Mouse (Mus musculus) urinary bladder, postnatal 4 days (tissue): ENCODE results near the gene Piezo1.
"Not testable (repeated sequence)": the region's sequence is repeated elsewhere in the genome, so short reads cannot be mapped to it uniquely, and the experiment has no call there.

Source experiments
- DNase-seq, 2 experiments: peaks; one replicate each; pipeline ENCODE4 v3.0.0; 2021 to 2022; ENCODE audit warnings: low spot score in 2 of 2

The Piezo1 gene

DNA sequence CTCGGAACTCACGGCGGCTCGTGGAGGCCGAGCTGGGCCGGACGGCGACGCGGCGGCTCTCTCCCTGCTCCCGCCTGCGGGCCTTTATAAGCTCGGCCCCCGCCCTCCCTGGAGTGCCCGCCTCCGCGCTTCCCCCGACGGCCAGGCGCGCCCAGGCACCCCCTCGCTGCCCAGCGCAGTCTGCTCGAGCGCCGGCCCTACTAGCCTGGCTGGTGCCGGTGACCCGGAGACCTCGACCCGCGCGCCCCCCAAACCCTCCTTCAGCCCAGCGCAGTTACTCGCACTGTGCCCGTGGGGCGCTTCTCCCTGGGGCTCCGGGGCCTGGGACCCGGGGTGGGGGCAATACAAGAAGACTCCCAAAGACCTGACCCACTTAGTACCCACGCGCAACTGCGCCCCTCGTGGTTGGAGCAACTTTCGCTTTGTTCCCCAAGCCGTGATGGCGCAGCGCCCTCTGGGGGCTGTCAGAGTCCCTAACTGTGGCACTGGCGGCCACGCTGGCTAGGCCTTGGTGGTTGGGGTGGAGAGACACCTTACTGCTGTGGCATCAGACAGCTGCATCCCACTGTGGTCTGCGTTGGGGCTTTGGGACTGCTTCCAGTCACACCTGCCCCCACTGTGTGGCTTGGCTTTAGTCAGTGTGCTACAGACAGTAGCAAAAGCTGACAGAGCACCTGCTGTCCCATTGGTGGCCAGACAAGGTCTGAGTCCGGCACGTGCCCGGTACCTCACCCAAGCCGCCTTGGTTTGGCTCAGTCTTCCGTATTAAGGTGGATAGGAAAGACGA, at the start of gene Piezo1:
Piezo1 (minus strand) TSS at position 65 of the 787 bp plus-strand sequence.
- DNase-seq, result peak; percentile 87 to 93

- DNase-seq, result no peak
These were observed 49.5 kb upstream of the Piezo1 start for GRCm38 (mm10) chr8:122600666-122601065.

- DNase-seq, result no peak
These were observed 44.9 kb upstream of the Piezo1 start for GRCm38 (mm10) chr8:122596031-122596430.

DNA sequence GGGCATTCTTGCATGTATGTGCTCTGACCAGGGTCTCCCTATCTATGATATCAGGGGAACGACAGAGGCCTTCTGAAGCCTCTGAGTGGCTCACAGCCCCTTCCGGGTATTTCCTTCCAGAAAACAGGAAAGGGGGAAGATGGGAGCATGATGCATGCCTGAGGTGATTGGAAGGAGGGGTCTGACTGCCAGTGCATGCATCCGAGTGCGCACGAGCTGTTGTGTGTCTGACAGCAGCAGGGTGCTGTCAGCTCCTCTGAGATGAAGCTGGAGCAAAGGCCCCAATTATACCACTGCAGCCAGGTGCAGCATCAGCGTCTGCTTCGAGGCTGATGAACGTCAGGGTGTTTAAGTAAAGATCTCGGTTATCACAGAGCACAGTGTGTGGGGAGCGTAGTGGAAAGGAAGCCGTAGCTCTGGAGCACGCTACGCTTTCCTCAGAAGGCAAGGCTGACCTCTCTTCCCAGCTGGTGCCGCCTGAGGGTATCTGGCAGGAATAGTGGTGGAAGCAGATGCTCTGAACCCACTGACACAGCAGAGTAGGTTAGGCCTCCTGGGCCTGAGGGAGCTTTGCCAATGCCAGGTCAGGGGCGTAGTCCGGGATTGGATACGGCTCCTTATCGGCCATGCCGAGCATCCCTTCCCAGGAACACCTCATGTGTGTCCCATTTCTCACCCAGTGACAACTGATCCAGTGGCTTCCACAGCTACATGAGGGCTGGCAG, 42.8 kb upstream of the Piezo1 start:
- no peak for DNase-seq

GRCm38 (mm10) chr8:122593240-122593639, 42.1 kb upstream of the Piezo1 start:
- no peak for DNase-seq

- DNase-seq, result no peak
These were observed 35.6 kb upstream of the Piezo1 start for GRCm38 (mm10) chr8:122586749-122587148.

DNA sequence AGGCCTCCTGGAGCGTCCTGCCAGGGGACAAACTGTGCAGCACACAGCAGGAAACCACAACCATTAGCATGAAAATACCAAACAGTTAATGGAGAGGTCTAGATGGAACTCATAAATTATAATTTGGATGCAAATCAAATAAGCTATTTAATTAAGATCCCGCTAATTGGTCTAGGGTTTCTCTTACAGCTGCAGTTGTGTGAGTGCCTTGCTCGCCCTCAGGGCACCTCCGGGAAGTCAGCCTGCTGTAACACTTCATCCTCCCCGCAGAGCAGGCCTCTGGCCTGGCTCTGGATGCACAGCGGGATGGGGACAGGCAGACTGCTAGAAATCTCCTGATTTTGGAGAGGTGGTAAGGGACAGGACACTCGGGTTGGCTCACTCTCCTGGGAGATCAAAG, 35.0 kb upstream of the Piezo1 start:
- no peak for DNase-seq

DNA sequence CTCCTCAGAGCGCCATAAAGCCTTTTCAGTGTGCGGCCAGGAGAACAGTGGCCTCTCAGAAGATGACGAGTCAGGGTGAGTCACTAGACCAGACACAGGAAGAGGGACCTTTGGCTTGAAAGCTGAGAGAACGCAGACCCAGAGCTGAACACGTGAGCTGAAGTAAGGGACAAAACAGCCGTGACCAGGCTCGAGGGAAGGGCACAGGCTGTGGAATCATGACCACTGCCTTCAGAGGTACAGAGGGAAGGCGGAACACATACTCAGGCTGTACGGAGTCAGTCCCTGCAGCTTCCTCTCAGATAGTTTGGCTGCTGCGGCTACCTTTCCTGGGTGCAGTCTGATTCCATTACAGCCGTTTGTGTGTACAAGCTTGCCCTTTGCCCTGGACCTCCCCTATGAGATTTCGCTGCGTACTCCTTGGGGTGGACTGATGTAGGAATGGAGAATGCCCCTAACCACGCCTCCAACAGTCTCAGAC, 34.3 kb upstream of the Piezo1 start:
- DNase-seq, result no peak

GRCm38 (mm10) chr8:122584981-122585380, 33.9 kb upstream of the Piezo1 start:
- no peak for DNase-seq

GRCm38 (mm10) chr8:122580926-122581325, 29.8 kb upstream of the Piezo1 start:
- DNase-seq, result no peak

- no peak for DNase-seq
These were observed 28.1 kb upstream of the Piezo1 start for GRCm38 (mm10) chr8:122579196-122579595.

DNA sequence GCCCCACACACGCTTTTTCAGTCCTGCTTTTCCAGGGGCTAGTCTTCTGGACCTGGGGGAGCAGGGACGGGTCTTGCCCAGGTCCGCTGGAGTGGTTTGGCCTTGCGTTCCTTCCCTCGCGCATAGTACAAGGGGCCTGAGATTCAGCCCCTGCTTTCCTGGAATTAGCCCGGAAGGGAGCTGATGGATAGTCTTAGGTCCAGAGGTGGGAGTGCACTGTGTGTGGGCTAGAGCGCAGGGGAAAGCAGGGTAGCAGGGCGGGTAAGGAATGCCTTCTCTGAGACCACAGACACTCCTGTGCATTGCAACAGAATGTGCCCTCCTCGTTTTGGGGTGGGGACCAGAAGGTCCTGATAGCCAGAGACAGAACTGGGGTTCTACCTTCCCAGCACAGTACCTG, 26.0 kb upstream of the Piezo1 start:
- no peak for DNase-seq

GRCm38 (mm10) chr8:122576648-122577022, 25.5 kb upstream of the Piezo1 start, which contains the start of gene Aprt:
TSS of gene Aprt (minus strand) at chr8:122576909.
- peak; percentile 89 to 97 for DNase-seq

- no peak for DNase-seq
These were observed 24.9 kb upstream of the Piezo1 start for GRCm38 (mm10) chr8:122575735-122576647.

- no peak for DNase-seq
These were observed 24.2 kb upstream of the Piezo1 start for GRCm38 (mm10) chr8:122575286-122575685.

GRCm38 (mm10) chr8:122574667-122575251, 23.6 kb upstream of the Piezo1 start:
- DNase-seq, result no peak

- DNase-seq, result no peak
These were observed 23.1 kb upstream of the Piezo1 start for GRCm38 (mm10) chr8:122574264-122574663.

GRCm38 (mm10) chr8:122573577-122573976, 22.4 kb upstream of the Piezo1 start:
- DNase-seq, result no peak

DNA sequence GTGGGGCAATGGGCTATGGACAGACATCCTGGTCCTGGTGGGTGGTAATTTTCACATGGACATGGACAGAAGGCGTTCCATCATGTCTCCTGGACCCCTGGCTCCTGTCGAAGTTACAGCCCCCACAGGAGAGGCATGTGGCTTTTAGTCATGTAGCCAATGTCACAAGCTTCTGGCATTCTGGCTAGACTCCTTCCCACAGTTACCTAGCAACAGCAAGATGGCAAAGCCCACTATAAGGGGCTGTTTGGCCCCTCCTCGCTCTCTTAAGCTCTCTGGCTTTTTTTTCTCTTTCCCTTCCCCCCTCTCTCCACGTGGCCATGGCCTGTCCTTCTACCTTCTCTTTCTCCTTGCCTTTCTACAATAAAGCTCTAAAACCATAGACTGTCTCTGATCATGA, 22.0 kb upstream of the Piezo1 start:
- DNase-seq, result not testable (repeated sequence)

DNA sequence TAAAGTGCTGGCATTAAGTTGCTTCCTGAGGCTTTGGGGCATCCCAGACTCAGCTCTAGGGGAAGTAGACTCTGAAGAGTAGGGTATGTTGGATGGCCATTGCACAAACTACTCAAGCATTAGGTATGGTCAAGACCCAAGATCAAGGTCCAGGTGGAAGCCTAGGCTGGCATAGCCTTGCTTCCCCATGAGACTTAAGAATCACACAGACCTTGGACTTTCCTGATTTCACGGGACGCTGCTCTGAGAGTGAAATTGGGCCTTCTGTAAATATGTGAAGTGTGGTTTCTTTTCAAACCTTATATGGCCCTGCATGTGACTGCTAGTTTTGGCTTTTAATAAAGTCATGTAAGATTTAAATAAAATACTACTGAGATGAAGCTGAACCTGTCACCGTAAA, 21.6 kb upstream of the Piezo1 start:
- no peak for DNase-seq

GRCm38 (mm10) chr8:122571750-122572267, 20.7 kb upstream of the Piezo1 start:
- no peak for DNase-seq
